Mouse (Mus musculus) MEL (cell line): ENCODE measurements around the gene Arhgef2. TPM values are rescaled to one million over a fixed set of nuclear protein-coding genes. Genes with fewer than 3 reads are reported as not detected.
"Not testable (repeated sequence)": the region's sequence is repeated elsewhere in the genome, so short reads cannot be mapped to it uniquely, and the experiment has no call there.

Experiments
- DNase-seq: peaks from one replicate; pipeline ENCODE4 v3.0.0; 2011; ENCODE audit warnings: low read depth, low spot score
- H3K27ac ChIP-seq: 2 replicates; pipeline ENCODE4 v1.5.1; 2012; ENCODE audit warnings: low read depth, mild to moderate bottlenecking, control low read depth, low read length, moderate library complexity; ENCODE audit not compliant: control insufficient read depth
- H3K27me3 ChIP-seq, 2 experiments: fragments of 150-350 bp in 1 of 2; sonication (generic) in 1 of 2; 2 replicates each; pipeline ENCODE4 v1.6.1; 2012; ENCODE audit warnings: low read length in 2 of 2, mild to moderate bottlenecking in 2 of 2, improper control_type of control experiment in 1 of 2, moderate library complexity in 1 of 2; ENCODE audit not compliant: insufficient read depth in 2 of 2, control insufficient read depth in 1 of 2
- H3K36me3 ChIP-seq, 2 experiments: 2 replicates each; pipeline ENCODE4 v1.6.1; 2012 to 2014; ENCODE audit warnings: low read length in 2 of 2, improper control_type of control experiment in 1 of 2, inconsistent platforms in 1 of 2, mild to moderate bottlenecking in 1 of 2; ENCODE audit not compliant: insufficient read depth in 2 of 2, control insufficient read depth in 1 of 2
- H3K4me1 ChIP-seq, 2 experiments: fragments of 150-350 bp in 1 of 2; sonication (generic) in 1 of 2; 2 replicates each; pipeline ENCODE4 v1.6.1; 2012; ENCODE audit warnings: low read length in 2 of 2, improper control_type of control experiment in 1 of 2, mild to moderate bottlenecking in 1 of 2; ENCODE audit not compliant: insufficient read depth in 2 of 2, control insufficient read depth in 1 of 2
- H3K4me3 ChIP-seq, 2 experiments: fragments of 150-350 bp in 1 of 2; sonication (generic) in 1 of 2; 2 replicates each; pipeline ENCODE4 v1.5.1; 2012; ENCODE audit warnings: low read depth in 2 of 2, low read length in 2 of 2, mild to moderate bottlenecking in 2 of 2, moderate library complexity in 2 of 2, control low read depth in 1 of 2, improper control_type of control experiment in 1 of 2; ENCODE audit not compliant: control insufficient read depth in 1 of 2, insufficient read depth in 1 of 2
- H3K79me2 ChIP-seq: 2 replicates; pipeline ENCODE4 v1.6.1; 2012; ENCODE audit warnings: mild to moderate bottlenecking, low read length, moderate library complexity; ENCODE audit not compliant: control insufficient read depth, poor library complexity, insufficient read depth
- H3K9ac ChIP-seq: 2 replicates; pipeline ENCODE4 v1.6.1; 2012; ENCODE audit warnings: low read depth, mild to moderate bottlenecking, control low read depth, low read length, moderate library complexity; ENCODE audit not compliant: control insufficient read depth, poor library complexity, severe bottlenecking
- H3K9me3 ChIP-seq: fragments of 150-350 bp; sonication (generic); replicated peaks from 2 replicates; pipeline ENCODE4 v1.6.1; 2012; ENCODE audit warnings: mild to moderate bottlenecking, low read length, improper control_type of control experiment, moderate library complexity; ENCODE audit not compliant: insufficient read depth
- CHD1 ChIP-seq: IDR thresholded peaks from 2 replicates; pipeline ENCODE4 v1.6.1; 2012; ENCODE audit warnings: low read depth, mild to moderate bottlenecking, inconsistent platforms, low read length, improper control_type of control experiment
- CTCF ChIP-seq, 3 experiments: IDR thresholded peaks in 2 of 3; conservative IDR thresholded peaks in 1 of 3; 2 replicates each; pipeline ENCODE4 v1.5.1; 2011 to 2012; ENCODE audit warnings: low read length in 3 of 3, low read depth in 2 of 3, mild to moderate bottlenecking in 2 of 3, improper control_type of control experiment in 1 of 3, inconsistent platforms in 1 of 3, mixed read lengths in 1 of 3, moderate library complexity in 1 of 3; ENCODE audit not compliant: control insufficient read depth in 1 of 3, insufficient read depth in 1 of 3, poor library complexity in 1 of 3, severe bottlenecking in 1 of 3
- E2F4 ChIP-seq: IDR thresholded peaks from 2 replicates; pipeline ENCODE4 v1.6.1; 2011; ENCODE audit warnings: low read depth, low read length, improper control_type of control experiment, borderline replicate concordance
- ELF1 ChIP-seq: IDR thresholded peaks from 2 replicates; pipeline ENCODE4 v1.6.1; 2014; ENCODE audit warnings: low read depth, mild to moderate bottlenecking, inconsistent platforms, low read length, improper control_type of control experiment, moderate library complexity
- EP300 ChIP-seq, 2 experiments: IDR thresholded peaks; 2 replicates each; pipeline ENCODE4 v1.6.1; 2011; ENCODE audit warnings: improper control_type of control experiment in 2 of 2, low read length in 2 of 2, low read depth in 1 of 2, mild to moderate bottlenecking in 1 of 2
- ETS1 ChIP-seq: IDR thresholded peaks from 2 replicates; pipeline ENCODE4 v1.6.1; 2012; ENCODE audit warnings: low read depth, mild to moderate bottlenecking, inconsistent platforms, low read length, improper control_type of control experiment, moderate library complexity
- MAFK ChIP-seq: IDR thresholded peaks from 2 replicates; pipeline ENCODE4 v1.6.1; 2011; ENCODE audit warnings: low read depth, mild to moderate bottlenecking, low read length, improper control_type of control experiment, borderline replicate concordance
- MEF2A ChIP-seq: IDR thresholded peaks from 2 replicates; pipeline ENCODE4 v1.6.1; 2014; ENCODE audit warnings: low read depth, mild to moderate bottlenecking, inconsistent platforms, low read length, improper control_type of control experiment; ENCODE audit not compliant: poor library complexity, insufficient replicate concordance, severe bottlenecking; ENCODE audit errors: extremely low read depth
- RAD21 ChIP-seq: IDR thresholded peaks from 2 replicates; pipeline ENCODE4 v1.6.1; 2011; ENCODE audit warnings: mild to moderate bottlenecking, low read depth, low read length, improper control_type of control experiment
- TAL1 ChIP-seq: IDR thresholded peaks from 2 replicates; pipeline ENCODE4 v1.6.1; 2012; ENCODE audit warnings: mild to moderate bottlenecking, inconsistent platforms, low read length, moderate library complexity, mixed read lengths
- TBP ChIP-seq: IDR thresholded peaks from 2 replicates; pipeline ENCODE4 v1.8.0; 2011; ENCODE audit warnings: low read depth, low read length, improper control_type of control experiment
- USF1 ChIP-seq: IDR thresholded peaks from 2 replicates; pipeline ENCODE4 v1.6.1; 2014; ENCODE audit warnings: low read depth, mild to moderate bottlenecking, inconsistent platforms, low read length, improper control_type of control experiment, moderate library complexity
- polyA plus RNA-seq, 2 experiments: library from polyadenylated mRNA; stranded (reverse) in 1 of 2; unstranded in 1 of 2; fragments of >175 nt in 1 of 2; fragments of >200 nt in 1 of 2; gene quantifications; 2 replicates each; pipeline versions ENCODE4 v1.2.1 to v1.2.4; 2012; ENCODE audit warnings: low replicate concordance in 2 of 2, low read depth in 1 of 2; ENCODE audit not compliant: insufficient read length in 2 of 2, insufficient read depth in 1 of 2, missing spikeins in 1 of 2
- total RNA-seq: library from RNA; depleted of rRNA; stranded (reverse); fragments of 300-350 nt; gene quantifications from 2 replicates; pipeline ENCODE4 v1.2.3, GENCODE M21; 2012

Gene Arhgef2
- total and polyA plus RNA-seq, 3 experiments = 113 to 183 TPM; not detected in 1

- no peak for TF ChIP-seq TBP
- TF ChIP-seq ELF1 = peak; percentile 77
- TF ChIP-seq CTCF (IDR thresholded peaks at IDR 0.05 in 2 of 3, conservative IDR thresholded peaks at IDR 0.05 in 1 of 3; ENCODE audit: control insufficient read depth in 1 of 3, insufficient read depth in 1 of 3, low read depth in 2 of 3, low read length in 3 of 3, poor library complexity in 1 of 3, severe bottlenecking in 1 of 3) = no peak; a peak in 1 of 6 replicates
Observed at GRCm38 (mm10) chr3:88592942-88593576, 12.7 kb upstream of the Arhgef2 start (continued).

GRCm38 (mm10) chr3:88593893-88594580, 11.7 kb upstream of the Arhgef2 start:
- H3K27ac ChIP-seq = no peak overlapping the region
- no peaks in the 10 kb centered on the region for H3K27me3 ChIP-seq
- no peak for DNase-seq
- peaks cover 0 to 4% of the 10 kb centered on the region in 2 experiments; a peak in 2 of 4 replicates for H3K36me3 ChIP-seq
- no peak overlapping the region for H3K9ac ChIP-seq
- H3K4me3 ChIP-seq = peak overlapping the region in 1 of 2 experiments; percentile 86; a peak in 1 of 4 replicates
- no peaks in the 10 kb centered on the region for H3K9me3 ChIP-seq
- TF ChIP-seq CHD1 (no peak), TAL1 (no peak), ETS1 (0 out of 2 replicates have a peak, but pooled peaks have one; percentile 3), MEF2A (no peak)
- H3K79me2 ChIP-seq = no peaks in the 10 kb centered on the region; the same call in 1 of the 2 replicates
- H3K4me1 ChIP-seq = peaks cover 0 to 20% of the 10 kb centered on the region in 2 experiments; a peak in 2 of 4 replicates

GRCm38 (mm10) chr3:88596547-88596946, 9.2 kb upstream of the Arhgef2 start:
- not testable (repeated sequence) for H3K27ac ChIP-seq, H3K4me3 ChIP-seq, H3K9ac ChIP-seq, H3K27me3 ChIP-seq, DNase-seq, H3K79me2 ChIP-seq, H3K36me3 ChIP-seq, H3K9me3 ChIP-seq
- peaks cover 0 to 19% of the 10 kb centered on the region in 2 experiments; a peak in 2 of 4 replicates for H3K4me1 ChIP-seq

- H3K79me2 ChIP-seq = no peaks in the 10 kb centered on the region
- H3K9me3 ChIP-seq = no peaks in the 10 kb centered on the region
- no peak for DNase-seq
- no peak for TF ChIP-seq USF1
- no peak for TF ChIP-seq MAFK
- TF ChIP-seq EP300 (IDR thresholded peaks at IDR 0.05; ENCODE audit: low read depth in 1 of 2, low read length in 2 of 2) = no peak
- no peak for TF ChIP-seq ETS1
- no peak for TF ChIP-seq E2F4
- no peak for TF ChIP-seq RAD21
- H3K27ac ChIP-seq = no peak overlapping the region
- H3K4me3 ChIP-seq = no peak overlapping the region
- no peaks in the 10 kb centered on the region for H3K27me3 ChIP-seq
- no peak overlapping the region for H3K9ac ChIP-seq
- H3K36me3 ChIP-seq = peaks cover 0 to 7% of the 10 kb centered on the region in 2 experiments; a peak in 2 of 4 replicates
- H3K4me1 ChIP-seq = peaks cover 2 to 12% of the 10 kb centered on the region in 2 experiments; a peak in 3 of 4 replicates
Observed at GRCm38 (mm10) chr3:88602466-88602865, 3.3 kb upstream of the Arhgef2 start.
